Mouse (Mus musculus): Measurements from ENCODE around the gene Ormdl2. TPM values are rescaled to one million over a fixed set of nuclear protein-coding genes. Genes with fewer than 3 reads are reported as not detected.

Ormdl2 gene
- polyA plus RNA-seq, 1 experiment from 2014 or later, result 52.9 TPM

Other genes with a start within 250 kb of the Ormdl2 start
- 3.2 and 5.3 TPM in 2 replicates for gene Erbb3, start 232.0 kb downstream of the Ormdl2 start, polyA plus RNA-seq (2016; fragmentation: Nextera tagmentation; extraction: Ambion mirVana)
- 592 and 676 TPM in 2 replicates for gene Rps26, start 194.9 kb downstream of the Ormdl2 start, polyA plus RNA-seq (2016; fragmentation: Nextera tagmentation; extraction: Ambion mirVana)
- 2.4 and 2.9 TPM in 2 replicates for gene Ikzf4, start 175.7 kb downstream of the Ormdl2 start, polyA plus RNA-seq (2016; fragmentation: Nextera tagmentation; extraction: Ambion mirVana)
- 11.3 and 12.5 TPM in 2 replicates for gene Suox, start 147.6 kb downstream of the Ormdl2 start, polyA plus RNA-seq (2016; fragmentation: Nextera tagmentation; extraction: Ambion mirVana)
- 54.0 and 68.0 TPM in 2 replicates for gene Rab5b, start 125.4 kb downstream of the Ormdl2 start, polyA plus RNA-seq (2016; fragmentation: Nextera tagmentation; extraction: Ambion mirVana)
- 0.25 and 0.55 TPM in 2 replicates for gene Pmel, start 117.5 kb downstream of the Ormdl2 start, polyA plus RNA-seq (2016; fragmentation: Nextera tagmentation; extraction: Ambion mirVana)
- gene Cdk2, start 116.6 kb downstream of the Ormdl2 start, polyA plus RNA-seq (2016; fragmentation: Nextera tagmentation; extraction: Ambion mirVana), result 136 and 150 TPM in 2 replicates
- 3.7 and 5.0 TPM in 2 replicates for gene Dgka, start 76.8 kb downstream of the Ormdl2 start, polyA plus RNA-seq (2016; fragmentation: Nextera tagmentation; extraction: Ambion mirVana)
- 61.0 and 63.1 TPM in 2 replicates for gene Pym1, start 73.8 kb downstream of the Ormdl2 start, polyA plus RNA-seq (2016; fragmentation: Nextera tagmentation; extraction: Ambion mirVana)
- 0.21 and 0.30 TPM in 2 replicates for gene Mmp19, start 30.7 kb downstream of the Ormdl2 start, polyA plus RNA-seq (2016; fragmentation: Nextera tagmentation; extraction: Ambion mirVana)
- 47.7 and 54.0 TPM in 2 replicates for gene Dnajc14, start 17.6 kb downstream of the Ormdl2 start, polyA plus RNA-seq (2016; fragmentation: Nextera tagmentation; extraction: Ambion mirVana)
- gene Tmem198b, start 17.3 kb downstream of the Ormdl2 start, polyA plus RNA-seq (2016; fragmentation: Nextera tagmentation; extraction: Ambion mirVana), result 14.8 and 19.8 TPM in 2 replicates
- 245 and 250 TPM in 2 replicates for gene Sarnp, start 4.3 kb downstream of the Ormdl2 start, polyA plus RNA-seq (2016; fragmentation: Nextera tagmentation; extraction: Ambion mirVana)
- gene Gdf11, start 70.1 kb upstream of the Ormdl2 start, polyA plus RNA-seq (2016; fragmentation: Nextera tagmentation; extraction: Ambion mirVana), result 16.2 TPM in 2 replicates
- 430 and 439 TPM in 2 replicates for gene Cd63, start 79.3 kb upstream of the Ormdl2 start, polyA plus RNA-seq (2016; fragmentation: Nextera tagmentation; extraction: Ambion mirVana)
- 9.2 and 10.2 TPM in 2 replicates for gene Rdh5, start 101.2 kb upstream of the Ormdl2 start, polyA plus RNA-seq (2016; fragmentation: Nextera tagmentation; extraction: Ambion mirVana)
- 168 and 182 TPM in 2 replicates for gene Bloc1s1, start 102.4 kb upstream of the Ormdl2 start, polyA plus RNA-seq (2016; fragmentation: Nextera tagmentation; extraction: Ambion mirVana)
- gene Itga7, start 112.2 kb upstream of the Ormdl2 start, polyA plus RNA-seq (2016; fragmentation: Nextera tagmentation; extraction: Ambion mirVana), result 0.15 and 0.24 TPM in 2 replicates
- 0.11 TPM in 1 of 2 replicates, not detected in the other for gene Mettl7b, start 139.3 kb upstream of the Ormdl2 start, polyA plus RNA-seq (2016; fragmentation: Nextera tagmentation; extraction: Ambion mirVana)
- gene Olfr9, start 167.8 kb upstream of the Ormdl2 start, polyA plus RNA-seq (2016; fragmentation: Nextera tagmentation; extraction: Ambion mirVana), result not detected in 2 replicates
- gene Olfr763, start 189.1 kb upstream of the Ormdl2 start, polyA plus RNA-seq (2016; fragmentation: Nextera tagmentation; extraction: Ambion mirVana), result not detected in 2 replicates
- gene Olfr764-ps1, start 218.3 kb upstream of the Ormdl2 start, polyA plus RNA-seq (2016; fragmentation: Nextera tagmentation; extraction: Ambion mirVana), result not detected in 2 replicates
- not detected in 2 replicates for gene Olfr765, start 228.4 kb upstream of the Ormdl2 start, polyA plus RNA-seq (2016; fragmentation: Nextera tagmentation; extraction: Ambion mirVana)
- not detected in 2 replicates for gene Olfr766-ps1, start 247.3 kb upstream of the Ormdl2 start, polyA plus RNA-seq (2016; fragmentation: Nextera tagmentation; extraction: Ambion mirVana)

All from limb, embryonic 10.5 days (tissue).